In genomic region chr5:113250806-113251205, GRCm38 (mm10) we compare ENCODE assay signal across 15 mouse cellular contexts. TPM values are rescaled to one million over a fixed set of nuclear protein-coding genes. Genes with fewer than 3 reads are reported as not detected.
"Had no signal": no experiment of that assay in that cellular context is flagged by ENCODE, and none has a peak within 500 bp of the region (broad histone marks: within the 10 kb centered on the region; RNA-seq: fewer than 3 reads in every experiment).

No protein-coding gene starts in this region.

- DNase-seq: kidney, adult 18-20 months; kidney, postnatal 10 days; kidney, postnatal 4 days; liver; liver, embryonic 13.5 days; liver, postnatal 0 days; lung, postnatal 14 days; thymus, postnatal 4 days had no signal

- ATAC-seq: intestine, embryonic 15.5 days; liver, postnatal 0 days; midbrain, embryonic 15.5 days had no signal

RNA-seq across cellular contexts. Expression of gene Tmem211, which starts 24.1 kb away (rescaled TPM):
- total RNA-seq: layer of hippocampus, postnatal 14 days; left cerebral cortex, adult 8-10 months; left cerebral cortex, postnatal 36 days; monocyte, adult 5-6 weeks; neutrophil, adult 5-6 weeks had no signal

RNA-seq across cellular contexts. Expression of gene Sgsm1, which starts 59.8 kb away (rescaled TPM):
- total RNA-seq: monocyte, adult 5-6 weeks; neutrophil, adult 5-6 weeks had no signal
